19 mouse cellular contexts compared by ENCODE assay signal in genomic region chr13:113098406-113098805, GRCm38 (mm10). TPM values are rescaled to one million over a fixed set of nuclear protein-coding genes. Genes with fewer than 3 reads are reported as not detected.
"Had no signal": no experiment of that assay in that cellular context is flagged by ENCODE, and none has a peak within 500 bp of the region (broad histone marks: within the 10 kb centered on the region; RNA-seq: fewer than 3 reads in every experiment).

No protein-coding gene starts in this region.

- H3K9me3 ChIP-seq: neural tube, embryonic 12.5 days; neural tube, embryonic 13.5 days; stomach, embryonic 15.5 days had no signal

- H3K27ac ChIP-seq: neural tube, embryonic 12.5 days; neural tube, embryonic 13.5 days; stomach, embryonic 15.5 days; stomach, postnatal 0 days had no signal

- H3K4me3 ChIP-seq: neural tube, embryonic 12.5 days; neural tube, embryonic 13.5 days; stomach, embryonic 15.5 days had no signal

- H3K4me1 ChIP-seq: neural tube, embryonic 12.5 days; neural tube, embryonic 13.5 days; stomach, embryonic 15.5 days had no signal

- DNase-seq: retina, postnatal 1 day; right cerebral cortex, adult 18-20 months; right cerebral cortex, postnatal 14 days; right cerebral cortex, postnatal 25 days; right cerebral cortex, postnatal 4 days; spleen, adult 18-20 months; thymus, adult 18-20 months; thymus, adult 2 months; thymus, postnatal 14 days; thymus, postnatal 25 days; thymus, postnatal 36 days; thymus, postnatal 4 days had no signal

- H3K4me2 ChIP-seq: neural tube, embryonic 12.5 days; neural tube, embryonic 13.5 days; stomach, embryonic 15.5 days had no signal

- H3K36me3 ChIP-seq: neural tube, embryonic 12.5 days; neural tube, embryonic 13.5 days; stomach, embryonic 15.5 days had no signal

- H3K27me3 ChIP-seq: neural tube, embryonic 12.5 days; neural tube, embryonic 13.5 days; stomach, embryonic 15.5 days had no signal

- H3K9ac ChIP-seq: neural tube, embryonic 12.5 days; neural tube, embryonic 13.5 days; stomach, embryonic 15.5 days had no signal

RNA-seq across cellular contexts. Expression of gene Gzma, which starts 2.4 kb away (rescaled TPM):
- polyA plus RNA-seq: neural tube, embryonic 12.5 days; neural tube, embryonic 13.5 days; neural tube, embryonic 14.5 days; stomach, embryonic 14.5 days had no signal

RNA-seq across cellular contexts. Expression of gene Gpx8, which starts 52.2 kb away (rescaled TPM):
- total RNA-seq: neutrophil, adult 5-6 weeks had no signal
